Mouse (Mus musculus) c-Kit-positive CD71-positive TER-119-positive erythroid progenitor cells, embryonic 14.5 days (primary cell): ENCODE measurements around the gene Troap.

Source experiments
- DNase-seq: peaks from one replicate; pipeline ENCODE4 v3.0.0-alpha.2; 2013; ENCODE audit warnings: low spot score

Gene Troap

DNA sequence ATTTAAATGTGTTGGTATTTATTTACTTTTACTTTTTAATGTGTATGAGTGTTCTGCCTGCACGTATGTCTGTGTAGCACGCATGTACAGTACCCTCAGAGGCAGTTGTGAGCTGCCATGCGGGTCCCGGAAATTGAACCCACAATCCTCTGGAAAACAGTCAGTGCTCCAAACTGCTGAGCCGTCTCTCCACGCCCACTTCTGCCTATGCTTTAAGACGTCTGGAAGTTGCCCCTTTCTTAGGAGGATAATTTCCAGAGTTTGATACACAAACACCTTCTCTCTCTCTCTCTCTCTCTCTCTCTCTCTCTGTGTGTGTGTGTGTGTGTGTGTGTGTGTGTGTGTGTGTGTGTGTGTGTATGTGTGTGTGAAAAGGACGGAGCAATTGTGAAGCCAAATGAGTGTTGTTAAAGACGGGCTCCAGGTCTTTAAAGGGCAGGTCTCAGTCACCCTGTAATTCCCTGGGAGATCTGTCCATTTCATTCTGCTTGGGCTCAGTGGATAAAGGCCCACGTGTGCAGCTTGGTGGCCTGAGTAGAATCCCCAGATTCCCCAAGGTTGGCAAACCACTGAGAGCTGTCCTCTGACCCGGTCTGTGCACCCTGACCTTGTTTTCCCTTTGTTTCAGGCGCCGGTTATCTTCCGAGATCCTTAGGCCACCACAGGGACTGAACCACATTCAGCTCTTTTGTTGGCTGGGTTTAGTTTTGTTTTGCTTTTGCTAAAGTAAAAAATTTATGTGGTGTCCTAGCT is 40.1 kb downstream of the Troap start:
- no peak for DNase-seq

DNA sequence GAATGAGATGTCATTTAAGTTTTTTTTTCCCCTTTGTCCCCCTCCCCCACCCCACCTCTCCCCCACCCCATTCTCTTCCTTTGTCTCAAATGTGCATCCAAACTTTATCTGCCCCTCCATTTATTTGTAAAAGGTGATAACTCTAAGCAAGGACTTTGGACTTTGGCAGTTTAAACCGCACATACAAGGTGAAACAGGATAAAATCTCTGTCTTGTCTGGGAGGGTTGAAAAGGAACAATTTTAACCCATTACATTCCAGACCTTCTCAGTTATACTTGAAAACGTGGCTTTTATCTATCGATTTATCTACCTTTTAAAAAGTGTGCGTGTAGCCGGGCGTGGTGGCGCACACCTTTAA is 40.7 kb downstream of the Troap start:
- no peak for DNase-seq

DNA sequence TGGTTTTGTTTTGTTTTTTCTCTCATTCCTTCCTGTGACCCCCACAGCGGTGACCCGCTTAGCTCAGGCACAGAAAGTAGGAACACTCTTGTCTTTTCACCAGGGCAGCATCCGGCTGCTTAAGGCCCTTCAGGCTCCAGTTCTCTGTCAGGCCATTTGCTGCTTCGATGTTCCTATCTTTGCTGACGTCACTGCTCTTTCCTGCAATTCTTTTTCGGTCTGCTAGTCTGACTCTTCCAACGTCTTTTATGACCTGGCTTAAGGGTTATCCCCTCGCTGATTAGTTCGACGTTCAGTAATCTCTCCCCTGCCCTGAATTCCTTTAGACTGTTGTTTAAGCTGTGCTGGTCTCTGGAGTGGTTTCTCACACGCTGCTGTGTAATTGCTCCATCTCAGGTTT is 42.2 kb downstream of the Troap start:
- DNase-seq = no peak

DNA sequence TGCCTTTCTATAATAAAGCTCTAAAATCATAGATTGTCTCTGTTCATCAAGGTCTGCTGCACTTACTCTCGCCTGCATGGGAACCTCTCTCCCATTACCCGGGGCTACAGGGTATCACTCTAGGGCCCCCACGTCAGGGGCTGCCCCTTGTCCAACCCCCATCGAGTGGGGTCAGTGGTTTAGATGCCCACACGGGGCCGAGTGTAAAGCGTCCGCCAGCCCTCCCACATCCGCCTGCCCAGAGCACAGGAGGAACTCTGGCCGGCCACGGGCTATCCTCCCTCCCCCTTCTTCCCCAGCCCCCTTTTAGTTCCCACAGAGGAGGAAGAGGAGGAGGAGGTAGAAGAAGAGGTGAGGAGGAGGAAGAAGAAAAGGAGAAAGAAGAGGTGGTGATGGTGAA is 46.4 kb downstream of the Troap start:
- no peak for DNase-seq

DNA sequence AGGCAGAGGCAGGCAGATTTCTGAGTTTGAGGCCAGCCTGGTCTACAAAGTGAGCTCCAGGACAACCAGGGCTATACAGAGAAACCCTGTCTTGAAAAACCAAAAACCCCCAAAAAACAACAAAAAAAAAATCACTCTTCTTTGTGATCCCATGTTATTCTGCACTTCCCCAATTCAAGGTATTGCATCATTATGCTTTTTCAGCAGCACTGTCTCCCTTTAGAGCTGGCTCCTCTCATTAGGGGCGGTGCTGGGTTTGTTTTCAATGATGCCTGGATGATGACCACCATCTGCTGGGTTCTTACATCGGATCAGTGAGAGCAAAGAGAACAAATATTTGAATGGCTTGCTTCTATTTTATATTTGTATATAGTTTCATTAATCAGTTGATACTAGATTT is 48.3 kb downstream of the Troap start:
- DNase-seq = no peak

DNA sequence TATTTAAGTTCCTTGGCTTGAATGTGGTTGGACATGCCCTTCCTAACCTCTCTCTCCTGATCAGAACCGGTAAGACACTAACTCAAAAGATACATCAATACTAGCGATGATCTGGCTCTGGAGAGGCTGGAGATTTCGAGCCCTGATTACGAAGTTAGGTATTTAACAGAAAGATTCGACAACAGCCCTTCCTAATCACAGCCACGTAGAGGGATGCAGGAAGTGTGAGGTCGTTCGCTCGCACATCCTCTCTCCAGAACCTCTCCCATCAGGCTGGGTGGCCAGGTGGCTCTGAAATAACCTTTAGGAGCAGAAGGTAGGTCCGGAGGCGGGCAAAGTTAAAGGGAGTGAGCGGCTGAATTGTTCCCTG is 51.3 kb downstream of the Troap start, which contains the start of gene Spats2:
Gene Spats2, plus strand, starts transcription at position 206 of the 370 bp plus-strand sequence.
- DNase-seq = no peak

DNA sequence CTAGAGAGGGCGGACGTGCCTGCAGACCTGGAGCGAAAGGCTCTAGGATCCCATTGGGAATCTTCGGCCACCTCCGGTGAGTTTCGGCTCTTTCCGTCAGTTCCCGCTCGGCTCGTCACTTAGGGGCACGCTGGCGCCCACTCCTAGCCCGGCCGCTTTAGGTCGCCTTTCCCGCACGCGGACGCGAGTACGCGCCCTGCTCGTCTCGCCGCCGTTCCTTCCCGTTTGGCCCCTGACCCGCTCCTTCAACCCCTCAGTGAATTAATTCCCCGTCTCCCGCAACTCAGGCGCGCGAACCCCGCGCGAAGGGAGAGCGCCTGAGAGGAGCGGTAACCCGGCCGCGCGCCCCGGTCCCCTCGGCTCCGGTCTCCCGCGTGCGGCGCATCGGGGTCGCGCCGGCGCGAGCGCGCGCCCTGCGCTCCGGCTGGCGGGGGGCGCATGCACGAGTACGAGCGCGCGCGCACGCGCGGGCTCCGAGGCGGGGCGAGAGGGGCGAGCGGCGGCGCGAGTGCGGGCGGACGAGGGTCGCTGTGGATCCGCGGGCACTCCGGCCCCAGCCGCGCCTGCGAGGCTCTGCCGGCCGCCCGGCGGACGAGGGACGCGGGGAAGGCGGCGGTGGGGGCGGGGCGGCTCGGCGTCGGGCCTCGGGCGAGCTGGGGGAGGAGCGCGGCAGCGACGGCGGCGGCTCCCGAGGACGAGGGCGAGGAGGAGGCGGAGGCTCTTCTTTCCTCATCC is 51.9 kb downstream of the Troap start:
- DNase-seq = peak; percentile 40

DNA sequence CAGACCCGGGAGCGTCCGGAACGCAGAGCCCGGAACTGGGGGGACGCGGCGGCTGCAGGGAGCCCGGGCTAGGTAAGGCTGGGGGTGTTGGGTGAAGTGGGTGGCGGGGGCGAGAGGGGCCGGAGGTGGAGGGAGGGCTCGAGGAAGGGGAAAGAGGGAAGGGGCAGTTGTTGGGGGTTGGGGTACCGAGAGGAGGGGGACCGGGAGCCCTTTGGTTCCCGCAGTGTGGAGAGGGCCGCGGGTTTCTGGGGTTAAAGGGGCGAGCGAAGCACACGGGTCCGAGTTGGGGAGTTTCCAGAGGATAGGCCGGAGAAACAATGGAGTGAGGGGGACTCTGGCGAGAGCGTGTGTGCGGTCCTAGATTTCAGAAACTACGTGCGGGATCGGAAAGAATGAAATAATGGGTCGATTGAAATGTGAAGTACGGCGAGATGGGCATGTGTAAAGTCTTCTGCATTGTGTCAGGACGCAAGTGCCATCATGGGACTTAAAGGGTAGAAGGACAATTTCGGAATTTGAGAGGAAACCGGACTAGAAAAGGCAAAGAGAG is 52.5 kb downstream of the Troap start:
- no peak for DNase-seq

DNA sequence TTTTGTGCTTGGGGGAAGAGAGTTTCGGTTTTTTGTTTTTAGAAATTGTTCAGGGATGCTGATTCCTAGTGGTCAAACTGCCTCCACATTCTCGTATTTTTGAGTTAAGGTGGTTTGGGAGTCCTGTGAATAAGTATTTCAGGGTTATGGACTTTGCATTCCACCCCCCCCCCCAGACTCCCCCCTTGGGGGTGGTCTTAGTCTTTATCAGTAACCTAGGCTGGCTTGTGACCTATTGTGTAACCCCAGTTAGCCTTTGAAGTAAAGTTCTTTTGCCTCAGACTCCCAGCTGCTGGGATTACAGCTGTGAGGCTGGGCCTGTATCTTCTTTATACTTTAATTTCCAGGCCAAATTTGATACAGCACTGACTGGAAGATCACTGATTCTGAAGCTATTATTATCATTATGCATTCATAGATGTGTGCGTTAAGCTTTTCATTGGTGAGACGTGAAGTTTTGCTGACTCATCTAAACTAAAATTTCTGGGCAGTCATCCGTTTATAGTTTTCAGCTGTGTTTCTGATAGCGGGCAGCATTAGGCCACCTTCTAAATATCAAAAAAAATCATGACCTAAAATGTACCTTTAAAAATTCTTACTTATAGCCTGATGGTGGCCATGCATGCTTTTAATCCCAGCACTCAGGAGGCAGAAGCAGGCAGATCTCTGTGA is 53.6 kb downstream of the Troap start:
- DNase-seq = no peak

DNA sequence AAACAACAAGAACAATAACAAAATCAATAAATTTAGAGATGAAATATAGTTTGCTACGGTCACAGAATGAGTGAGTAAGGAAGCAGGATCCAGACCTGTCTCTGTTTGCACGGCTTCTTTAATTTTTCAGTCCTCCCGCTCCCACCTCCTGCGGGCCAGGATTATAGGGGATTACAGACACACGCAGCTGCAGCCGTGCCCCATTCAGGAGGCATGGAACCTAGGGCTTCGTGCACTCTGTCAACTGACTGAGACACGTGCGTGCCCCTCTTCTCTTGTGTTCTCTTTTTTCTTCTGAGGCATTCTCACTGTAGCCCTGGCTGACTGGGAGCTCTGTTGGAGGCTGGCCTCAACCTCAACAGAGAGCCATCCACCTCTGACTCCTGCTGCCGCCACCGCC is 55.1 kb downstream of the Troap start:
- DNase-seq = no peak

DNA sequence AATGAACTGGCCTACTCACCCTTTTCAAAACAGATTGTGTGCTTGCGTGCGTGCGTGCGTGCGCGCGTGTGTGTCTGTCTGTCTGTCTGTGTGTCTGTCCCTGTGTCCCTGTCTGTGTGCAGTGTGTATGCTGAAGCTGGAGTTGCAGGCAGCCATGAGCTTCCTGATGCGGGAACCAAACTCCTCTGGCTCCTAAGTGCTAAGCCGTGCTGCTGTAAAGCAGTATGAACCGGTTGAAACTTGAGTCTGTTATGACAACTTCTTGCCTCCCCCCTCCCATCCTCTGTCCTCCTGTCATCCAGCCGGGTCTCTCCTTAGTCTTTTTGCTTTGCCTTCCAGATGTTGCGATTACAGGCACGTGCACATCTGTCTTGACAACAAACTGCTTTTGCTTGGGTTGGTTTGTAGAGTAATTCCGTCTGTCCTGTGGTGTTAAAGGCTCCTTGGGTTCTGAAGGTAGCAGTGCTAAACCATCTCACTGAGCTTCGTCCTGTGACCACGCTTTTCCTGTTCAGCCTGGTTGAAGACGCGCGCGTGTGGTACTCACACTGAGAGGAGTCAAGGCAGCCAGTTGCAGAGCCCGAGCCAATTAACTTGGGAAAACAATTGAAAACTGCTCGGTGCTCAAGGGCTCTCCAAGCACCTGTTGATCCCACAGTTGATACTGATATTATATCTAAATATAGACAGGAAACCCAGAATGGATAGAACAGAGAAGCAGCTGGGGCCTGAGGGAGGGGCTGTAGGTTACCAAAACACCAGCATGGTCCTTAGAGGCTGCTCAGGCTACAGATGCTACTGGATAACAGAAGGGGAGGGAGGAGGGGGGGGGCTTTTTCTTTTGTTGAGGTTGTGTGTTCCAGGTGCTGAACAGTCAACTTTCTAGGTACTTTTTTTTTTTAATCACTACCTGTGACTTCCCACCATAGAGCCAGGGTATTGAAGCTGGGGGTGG is 55.9 kb downstream of the Troap start:
- DNase-seq = no peak
